Mouse (Mus musculus) kidney, postnatal 36 days (tissue): ENCODE measurements at regions not wholly inside any gene's neighbourhood (a gene's known extent, or its start where the extent isn't known, plus 50 kb on each side); places are given as distances from the start of the nearest gene placed in this dataset.
A peak's percentile ranks its signal among the peaks of the same experiment; 100 is the strongest.

Source experiments
- DNase-seq, 2 experiments: peaks; one replicate each; pipeline ENCODE4 v3.0.0; 2021 to 2022; ENCODE audit warnings: mixed read lengths in 2 of 2

DNA sequence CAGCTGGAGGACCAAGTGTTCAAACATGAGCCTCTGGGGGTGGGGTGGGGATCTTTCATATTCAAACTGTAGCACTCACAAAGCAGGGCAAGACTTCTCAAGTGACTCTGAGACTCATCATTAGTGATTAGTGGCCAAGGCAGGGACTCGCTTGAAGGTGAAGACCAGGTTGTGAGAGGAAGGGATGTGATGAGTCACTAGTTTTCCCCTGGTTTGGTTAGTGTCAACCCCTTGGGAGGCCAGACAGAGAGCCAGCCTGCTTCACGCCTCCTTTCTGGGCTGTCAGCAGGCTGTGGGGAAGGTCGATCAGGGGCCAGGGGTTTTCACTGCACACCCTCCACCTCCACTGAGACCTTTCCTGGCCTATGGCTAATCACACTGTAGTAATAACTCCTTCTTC is 65.2 kb downstream of the Slc30a10 start:
- no peak for DNase-seq

DNA sequence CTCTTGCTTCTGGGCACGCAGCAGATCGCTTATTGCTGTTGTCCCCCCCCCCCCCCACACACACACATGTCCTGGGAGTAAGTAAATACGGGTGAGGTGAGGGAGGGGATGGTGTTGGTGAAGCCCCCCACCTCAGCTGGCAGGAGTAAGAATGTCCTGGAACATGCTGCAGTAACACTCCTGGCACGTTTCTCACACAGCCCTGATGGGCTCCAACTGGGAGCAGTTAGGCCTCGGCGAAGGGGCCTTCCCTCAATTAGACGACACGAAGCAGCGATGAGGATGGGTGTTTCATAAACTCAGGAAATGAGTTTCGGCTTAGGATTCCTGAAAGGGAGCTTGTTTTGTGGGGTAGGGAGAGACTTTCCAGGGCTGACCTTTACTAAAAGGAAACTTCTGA is 69.4 kb downstream of the Slc30a10 start:
- DNase-seq = no peak

DNA sequence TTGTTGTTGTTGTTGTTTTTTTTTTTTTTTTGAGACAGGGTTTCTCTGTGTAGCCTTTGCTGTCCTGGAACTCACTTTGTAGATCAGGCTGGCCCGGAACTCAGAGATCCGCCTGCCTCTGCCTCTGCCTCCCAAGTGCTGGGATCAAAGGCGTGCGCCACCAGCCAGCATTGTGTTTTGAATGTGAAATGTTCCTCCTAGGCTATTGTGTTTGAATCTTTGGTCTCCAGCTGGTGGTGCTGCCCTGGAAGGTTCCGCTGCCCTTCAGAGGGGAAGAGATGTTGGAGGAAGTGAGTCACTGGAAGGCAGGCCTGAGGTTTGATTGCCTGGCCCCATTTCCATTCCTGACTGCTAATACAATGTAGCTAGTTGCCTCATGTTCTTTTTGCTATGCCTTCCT is 78.8 kb downstream of the Slc30a10 start:
- DNase-seq = no peak

DNA sequence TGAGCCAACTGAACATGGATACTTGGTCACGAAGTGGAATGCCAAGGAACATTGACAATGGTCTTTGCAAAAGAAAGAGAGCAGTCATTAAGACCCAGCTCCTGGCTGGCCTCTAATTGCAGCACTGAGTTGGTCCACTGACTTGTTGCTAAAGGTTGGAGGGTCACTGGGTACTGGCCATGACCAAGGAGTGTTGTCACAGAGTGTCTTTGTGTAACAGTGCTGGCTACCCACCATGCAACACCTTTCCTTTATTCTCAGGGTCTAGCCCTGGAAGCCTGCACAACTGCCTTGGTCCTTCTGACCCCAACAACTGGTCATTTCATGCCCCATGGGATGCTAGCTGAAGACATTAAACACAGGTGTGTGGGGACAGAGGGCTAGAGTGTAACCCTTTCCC is 79.5 kb downstream of the Slc30a10 start:
- no peak for DNase-seq

DNA sequence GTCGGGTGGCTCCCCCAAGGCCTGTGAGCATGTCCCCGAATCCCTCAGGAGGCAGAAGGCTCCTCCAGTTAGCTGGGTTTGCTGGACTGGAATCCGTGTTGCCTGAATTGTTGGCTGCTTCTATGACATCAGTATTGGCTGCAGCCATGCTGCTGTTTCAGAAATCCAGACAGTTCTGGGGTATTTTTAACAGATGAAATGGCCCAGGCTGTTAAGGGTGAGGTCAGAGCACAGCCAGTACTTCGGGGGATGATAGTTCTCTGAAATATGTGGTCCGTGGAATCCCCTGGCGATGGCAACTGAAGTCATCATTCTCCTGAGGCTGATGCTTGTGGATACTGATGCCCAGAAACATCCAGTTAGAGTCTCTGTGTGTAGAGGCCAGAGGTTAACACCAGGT is 80.7 kb downstream of the Slc30a10 start:
- DNase-seq = no peak

DNA sequence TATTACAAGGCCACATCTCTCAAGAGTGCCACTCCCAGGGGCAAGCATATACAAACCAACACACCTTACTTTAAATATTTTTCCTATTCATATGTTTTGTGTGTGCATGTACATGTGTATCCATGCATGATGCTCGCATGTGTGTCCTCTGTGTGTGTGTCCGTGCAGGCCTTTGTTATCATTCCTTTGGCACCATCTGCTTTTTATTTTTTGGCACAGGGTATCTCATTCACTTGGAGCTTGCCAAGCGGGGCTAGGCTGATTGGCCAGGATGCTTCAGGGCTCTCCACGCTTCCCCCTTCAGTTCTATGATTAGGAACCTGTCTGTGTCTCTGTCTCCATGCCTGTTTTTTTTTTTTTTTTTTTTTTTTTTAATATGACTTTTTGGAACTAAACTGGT is 82.6 kb downstream of the Slc30a10 start:
- DNase-seq = no peak

DNA sequence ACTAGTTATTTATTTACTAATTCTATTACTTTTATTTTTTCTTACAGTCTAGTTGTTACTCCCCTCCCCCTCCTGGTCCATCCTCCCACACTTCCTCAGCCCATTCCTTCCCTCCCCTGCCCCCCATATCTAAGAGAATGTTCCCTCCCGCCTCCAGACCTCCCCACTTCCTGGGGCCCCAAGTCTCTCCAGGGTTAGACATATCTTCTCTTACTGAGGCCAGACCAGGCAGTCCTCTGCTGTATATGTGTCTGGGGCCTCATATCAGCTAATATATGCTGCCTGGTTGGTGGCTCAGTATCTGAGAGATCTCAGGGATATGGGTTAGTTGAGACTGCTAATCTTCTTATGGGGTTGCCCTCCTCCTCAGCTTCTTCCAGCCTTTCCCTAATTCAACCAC is 84.8 kb downstream of the Slc30a10 start:
- no peak for DNase-seq

DNA sequence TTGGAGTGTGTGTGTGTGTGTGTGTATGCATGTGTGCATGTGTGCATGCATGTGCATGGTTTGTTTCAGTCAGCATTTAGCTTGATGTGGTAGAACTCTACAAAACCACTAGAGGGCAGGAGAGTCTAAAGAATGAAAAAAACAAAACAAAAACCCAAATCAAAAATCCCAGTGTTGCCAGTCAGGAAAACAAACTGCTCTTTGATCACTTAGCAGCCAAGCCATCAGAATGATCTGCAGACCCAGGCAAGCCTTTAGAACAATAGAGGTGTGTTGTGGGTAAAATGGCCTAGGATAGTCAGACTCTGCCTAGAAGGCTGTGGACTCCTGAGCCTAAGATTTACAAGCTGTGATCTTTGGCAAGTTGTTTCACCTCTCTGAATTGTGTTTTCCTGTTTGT is 91.7 kb downstream of the Slc30a10 start:
- DNase-seq = peak in 1 of 2 experiments; percentile 3

DNA sequence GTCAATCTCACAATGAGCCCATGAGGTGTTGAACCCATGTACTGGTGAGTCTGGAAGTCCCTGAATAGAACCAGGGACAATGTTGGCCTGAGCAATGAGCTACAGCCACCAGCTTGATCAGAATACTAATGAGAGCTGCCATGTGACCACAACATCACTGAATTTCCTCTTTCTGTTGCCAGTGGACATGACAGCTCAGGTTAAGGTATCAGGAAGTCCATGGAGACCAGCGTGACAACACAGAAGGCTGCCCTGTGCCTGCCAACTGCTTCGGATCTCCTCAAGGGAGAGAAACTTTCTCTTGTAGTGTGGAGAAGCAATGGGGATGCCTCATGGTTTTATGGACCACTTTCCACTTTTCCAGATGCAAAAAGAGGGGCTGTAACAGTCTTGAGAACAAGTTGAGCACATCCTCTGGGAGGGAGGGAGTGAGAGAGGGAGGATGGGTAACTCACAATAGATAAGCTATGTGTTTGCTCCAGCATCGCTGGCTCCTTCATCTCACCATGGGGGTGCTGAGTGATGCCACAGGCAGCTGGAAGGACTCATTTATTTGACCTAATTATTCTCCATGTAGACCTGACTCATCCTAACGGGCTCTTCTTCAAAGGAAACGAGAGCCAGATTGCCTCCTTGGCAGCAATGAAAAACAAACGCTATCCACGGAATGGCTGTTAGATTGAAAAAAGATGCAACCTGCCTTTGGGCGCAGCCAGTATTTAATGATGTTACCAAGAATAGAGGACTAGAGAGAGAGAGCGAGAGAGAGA is 118.3 kb downstream of the Slc30a10 start:
- no peak for DNase-seq

DNA sequence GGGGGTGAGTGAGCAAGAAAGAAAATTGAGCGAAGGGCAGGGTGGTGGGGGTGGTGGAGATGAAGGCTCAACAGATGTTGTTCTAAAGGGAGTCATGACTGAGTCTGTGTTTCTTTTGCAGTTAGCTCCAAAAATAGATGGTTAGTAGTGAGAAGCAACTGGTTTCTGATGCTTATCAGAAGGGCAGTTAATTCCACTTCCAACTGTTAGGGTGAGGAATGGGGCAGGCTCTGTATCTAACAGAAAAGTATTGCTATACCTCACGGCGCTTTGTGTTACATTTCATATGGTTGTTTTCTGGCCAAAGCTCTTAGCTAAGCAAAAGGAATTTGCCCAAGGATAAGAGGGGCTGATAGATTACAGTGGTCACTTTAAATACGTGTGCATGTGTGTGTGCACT is 120.3 kb downstream of the Slc30a10 start:
- no peak for DNase-seq

DNA sequence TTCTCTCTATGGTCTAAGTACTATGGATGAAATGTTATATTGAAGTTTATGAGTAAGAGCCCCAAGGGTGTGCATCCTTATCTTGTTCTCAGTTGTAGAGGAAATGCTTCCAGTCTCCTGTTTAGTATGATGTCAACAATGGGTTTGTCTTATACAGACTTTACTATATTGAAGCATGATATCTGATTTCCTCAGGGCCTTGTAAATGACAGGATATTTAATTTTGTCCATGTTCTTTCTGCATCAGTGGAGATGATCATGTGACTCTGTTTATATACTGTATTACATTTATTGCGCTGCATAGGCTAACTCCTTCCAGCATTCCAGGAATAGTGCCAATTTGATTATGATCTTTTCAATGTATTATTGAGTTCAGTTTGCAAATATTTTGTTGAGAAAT is 125.2 kb downstream of the Slc30a10 start:
- no peak for DNase-seq

DNA sequence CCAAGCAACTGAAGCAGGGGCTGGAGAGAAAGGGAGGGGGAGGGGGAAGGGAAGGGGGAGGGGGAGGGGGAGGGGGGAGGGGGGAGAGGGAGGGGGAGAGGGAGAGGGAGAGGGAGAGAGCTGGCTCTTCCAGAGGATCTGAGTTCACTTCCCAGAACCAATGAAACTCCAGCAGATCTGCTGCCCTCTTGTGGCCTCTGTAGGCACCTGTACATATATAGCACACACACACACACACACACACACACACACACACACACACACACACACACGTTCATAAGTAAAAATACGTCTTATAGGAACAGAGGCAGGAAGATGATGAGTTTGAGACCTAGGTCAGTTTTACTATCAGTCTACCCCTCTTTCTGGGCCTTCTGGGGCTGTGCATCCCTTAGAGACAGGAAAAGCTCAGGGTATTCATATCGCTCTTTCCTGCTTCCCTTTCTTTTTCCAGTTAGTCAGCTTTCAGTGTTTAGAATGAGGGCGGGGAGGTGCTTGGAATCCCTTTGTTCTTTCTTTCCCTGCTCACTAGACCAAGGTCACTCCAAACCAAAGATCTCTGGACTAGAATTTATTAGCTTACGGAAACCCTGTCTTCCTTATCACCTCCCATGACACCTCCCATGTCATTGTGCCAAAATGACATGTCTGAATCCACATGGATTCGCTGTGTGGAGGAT is 130.7 kb downstream of the Slc30a10 start:
- no peak for DNase-seq

DNA sequence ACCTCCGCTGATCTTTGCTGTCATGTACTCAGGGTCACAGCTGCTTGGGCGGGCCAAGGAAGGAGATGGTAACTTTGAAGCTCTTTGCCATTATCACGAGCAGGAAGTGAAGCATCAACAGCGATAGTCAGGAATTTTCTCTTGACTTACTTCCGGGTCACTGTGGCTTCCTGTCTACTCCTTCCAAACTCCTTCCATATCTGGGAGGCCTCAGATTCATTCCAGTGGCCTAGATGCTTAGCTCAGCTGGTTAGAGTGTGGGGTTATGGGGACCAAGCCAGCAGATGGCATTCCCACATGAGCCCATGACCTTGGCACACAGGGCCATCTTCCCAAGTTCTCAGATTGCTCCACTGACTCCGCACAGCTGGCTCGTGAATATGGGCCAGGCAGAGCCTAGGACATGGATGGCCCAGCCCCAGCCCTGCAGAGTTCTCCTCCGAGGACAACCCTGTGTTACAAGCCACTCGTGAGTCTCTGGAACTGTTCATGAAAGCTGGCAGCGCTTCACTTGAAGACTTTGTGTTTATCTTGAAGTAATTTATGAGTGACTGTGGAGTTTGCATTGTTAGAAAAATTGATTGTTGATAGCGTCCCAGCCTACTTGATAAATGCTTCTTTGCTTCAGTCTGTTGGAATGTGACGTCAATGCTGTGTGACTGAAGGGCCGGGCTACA is 133.2 kb downstream of the Slc30a10 start:
- DNase-seq = peak; percentile 5 to 6

DNA sequence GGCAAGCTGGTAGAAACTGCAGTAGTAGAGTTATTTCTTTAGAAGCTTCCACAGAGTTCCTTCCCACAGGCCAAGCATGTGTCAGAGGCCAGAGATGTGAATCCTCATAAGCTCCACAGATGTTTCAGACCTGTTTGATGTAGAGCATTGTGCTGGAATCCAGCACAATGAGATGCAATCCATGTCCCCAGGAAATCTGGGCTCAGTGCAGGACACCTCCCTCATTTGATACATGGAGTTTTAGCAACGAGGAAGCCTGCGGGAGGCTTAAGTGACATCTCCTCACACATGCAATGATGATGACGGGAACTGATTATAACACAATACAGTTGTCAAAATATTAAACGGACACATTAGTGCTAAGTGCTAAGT is 133.7 kb downstream of the Slc30a10 start:
- DNase-seq = no peak

DNA sequence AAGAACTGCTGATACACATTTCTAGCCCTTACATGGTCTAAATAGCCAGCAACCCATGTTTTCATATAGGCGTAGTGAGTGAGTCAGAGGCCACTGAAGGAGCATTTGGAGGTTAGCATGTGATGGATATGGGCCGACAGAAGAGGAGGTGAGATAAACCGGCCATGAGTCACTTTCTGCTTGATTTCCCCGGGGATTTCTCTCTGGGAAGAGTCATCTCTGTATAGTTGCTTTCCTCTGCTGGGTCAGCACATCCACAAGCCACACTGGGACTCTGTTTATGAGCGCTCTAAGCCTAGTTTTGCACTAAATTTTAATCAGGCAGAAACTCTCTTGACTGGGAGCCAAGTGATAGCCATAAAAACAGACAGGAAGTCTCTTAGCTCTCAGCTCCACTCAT is 142.2 kb downstream of the Slc30a10 start:
- no peak for DNase-seq

DNA sequence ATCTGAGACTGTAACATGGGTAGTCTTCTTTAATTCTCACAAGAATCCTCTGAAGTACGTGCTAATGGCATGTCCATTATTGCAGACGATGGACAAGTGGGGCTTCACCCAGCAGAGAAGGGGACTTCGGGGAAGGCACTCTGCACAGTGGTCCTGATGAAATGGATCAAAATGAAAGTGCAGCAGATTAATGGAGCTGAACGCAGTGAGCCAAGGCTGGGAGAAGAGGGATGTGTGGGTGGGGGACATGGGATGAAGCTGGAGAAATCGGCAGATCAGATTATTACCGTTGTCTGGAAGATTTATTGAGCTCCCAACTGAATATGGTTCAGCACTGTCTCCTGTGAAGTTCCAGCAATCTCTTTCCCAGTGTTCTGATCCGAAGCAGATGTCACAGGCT is 143.9 kb downstream of the Slc30a10 start:
- DNase-seq = no peak

DNA sequence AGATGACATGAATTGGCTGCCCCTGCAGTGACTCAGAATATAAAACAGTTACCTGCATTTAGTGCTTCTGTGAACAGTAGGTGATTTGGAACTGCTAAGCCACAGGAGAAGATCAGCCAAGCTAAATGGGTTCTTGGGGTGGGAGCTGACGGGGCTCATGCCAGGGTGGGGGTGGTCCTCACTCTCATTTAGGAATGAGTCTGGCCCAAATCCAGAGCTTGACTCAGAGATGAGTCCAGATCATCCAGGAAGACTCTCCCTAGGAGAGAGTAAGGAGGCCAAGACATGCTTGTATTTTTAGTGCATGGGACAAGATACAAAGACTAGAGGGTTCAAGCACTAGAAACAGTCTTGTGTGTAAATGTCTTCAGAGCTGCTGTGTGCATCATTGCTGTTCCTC is 146.5 kb downstream of the Slc30a10 start:
- no peak for DNase-seq

DNA sequence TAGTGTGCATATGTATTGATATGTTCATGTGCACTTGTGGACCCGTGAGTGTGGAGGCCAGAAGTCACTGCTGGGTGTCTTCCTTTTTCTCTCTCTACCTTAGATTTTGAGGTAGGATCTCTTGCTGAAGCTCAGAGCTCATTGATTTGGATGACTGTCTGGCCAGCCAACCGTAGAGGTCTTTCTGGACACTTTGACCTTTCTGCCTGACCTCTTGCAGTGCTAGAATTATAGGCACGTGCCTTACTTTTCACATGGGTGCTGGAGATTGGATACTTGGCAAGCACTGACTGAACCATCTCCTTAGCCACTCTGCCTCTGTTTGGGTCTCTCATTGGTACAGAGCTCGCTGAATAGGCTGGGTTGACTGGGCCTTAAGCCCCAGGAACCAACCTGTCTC is 151.3 kb downstream of the Slc30a10 start:
- peak in 1 of 2 experiments; percentile 4 for DNase-seq

DNA sequence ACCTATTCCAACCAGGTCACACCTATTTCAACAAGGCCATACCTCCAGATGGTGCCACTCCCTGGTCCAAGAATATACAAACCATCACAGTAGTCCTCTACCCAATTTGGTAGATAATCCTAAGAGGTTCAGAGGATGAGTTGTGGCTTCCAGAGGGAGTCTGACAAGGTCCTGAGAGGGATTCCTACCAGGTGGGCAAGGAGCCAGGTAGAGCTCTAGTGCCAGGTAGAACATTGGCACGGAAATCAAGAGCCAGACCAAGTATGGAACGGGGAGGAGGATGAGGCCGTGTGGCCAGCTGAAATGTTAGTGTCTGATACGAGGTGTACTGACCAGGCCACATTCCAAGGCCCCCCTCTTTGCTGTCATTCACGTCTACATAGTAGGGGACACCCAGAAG is 153.0 kb downstream of the Slc30a10 start:
- peak in 1 of 2 experiments; percentile 29 for DNase-seq

DNA sequence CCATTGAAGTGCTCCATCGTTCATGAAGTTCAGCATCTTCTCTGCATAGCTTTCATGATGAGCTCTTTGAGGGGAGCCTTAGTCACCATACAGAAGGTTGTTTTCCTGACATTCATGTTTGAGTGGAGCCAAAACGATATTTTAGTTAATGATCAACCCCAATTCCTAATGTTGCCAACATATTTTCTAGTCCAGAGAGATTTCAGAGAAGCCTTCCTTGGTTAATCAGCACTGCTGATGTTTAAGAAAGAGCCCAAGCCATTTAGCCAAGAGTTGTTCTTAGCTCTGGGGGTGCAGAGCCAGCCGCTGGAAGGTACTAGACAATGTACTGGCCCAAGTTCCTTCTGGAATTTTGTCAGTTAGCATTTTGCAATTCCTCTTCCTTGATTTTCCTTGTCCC is 153.8 kb downstream of the Slc30a10 start:
- peak in 1 of 2 experiments; percentile 5 for DNase-seq

DNA sequence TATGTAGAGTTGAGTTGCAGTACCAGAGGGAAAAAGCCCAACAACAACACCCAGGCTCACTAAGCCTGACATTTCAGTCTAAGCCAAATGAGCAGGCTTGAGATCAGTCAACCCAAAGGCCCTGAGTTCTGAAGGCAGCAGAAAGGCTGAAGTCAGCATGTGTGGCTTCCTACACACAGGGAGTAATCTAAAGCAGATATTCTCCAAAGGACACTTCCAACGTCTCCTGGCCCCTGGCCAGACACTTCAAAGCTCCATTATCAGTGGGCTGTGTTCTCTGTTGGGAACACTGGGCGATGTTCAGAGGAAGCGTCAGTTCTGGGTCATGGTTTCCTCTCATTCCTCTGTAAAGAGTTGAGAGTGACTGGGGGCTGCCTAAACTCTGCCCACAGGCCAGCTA is 155.9 kb downstream of the Slc30a10 start:
- DNase-seq = no peak

DNA sequence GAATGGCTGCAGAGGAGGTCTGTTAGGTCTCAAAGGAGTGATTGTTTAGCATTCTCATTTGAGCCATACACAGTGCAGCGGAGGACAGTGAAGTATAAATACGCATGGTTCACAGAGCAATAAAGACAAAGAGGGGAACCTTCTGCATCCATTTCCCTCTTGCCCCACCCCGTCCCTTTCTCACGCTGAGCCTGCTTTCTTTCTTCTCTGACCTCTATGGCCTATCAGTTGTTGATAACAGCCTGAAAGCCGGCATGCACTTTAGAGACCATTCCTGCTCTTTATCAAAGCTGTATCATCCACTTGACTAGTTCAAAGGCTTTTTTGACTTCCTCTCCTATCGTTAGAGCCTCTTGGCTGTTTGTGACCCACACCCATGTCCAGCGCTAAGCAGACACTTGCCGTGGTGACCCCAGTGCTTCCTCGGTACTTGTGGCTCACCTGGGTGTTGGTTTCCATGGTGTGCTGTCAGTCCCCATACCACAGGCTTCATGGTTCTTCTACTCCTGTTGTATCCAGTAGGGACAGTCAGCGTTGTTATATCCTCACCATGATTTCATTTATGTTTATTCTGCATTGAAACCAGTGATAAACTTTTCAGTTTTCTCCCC is 161.3 kb downstream of the Slc30a10 start:
- DNase-seq = no peak

DNA sequence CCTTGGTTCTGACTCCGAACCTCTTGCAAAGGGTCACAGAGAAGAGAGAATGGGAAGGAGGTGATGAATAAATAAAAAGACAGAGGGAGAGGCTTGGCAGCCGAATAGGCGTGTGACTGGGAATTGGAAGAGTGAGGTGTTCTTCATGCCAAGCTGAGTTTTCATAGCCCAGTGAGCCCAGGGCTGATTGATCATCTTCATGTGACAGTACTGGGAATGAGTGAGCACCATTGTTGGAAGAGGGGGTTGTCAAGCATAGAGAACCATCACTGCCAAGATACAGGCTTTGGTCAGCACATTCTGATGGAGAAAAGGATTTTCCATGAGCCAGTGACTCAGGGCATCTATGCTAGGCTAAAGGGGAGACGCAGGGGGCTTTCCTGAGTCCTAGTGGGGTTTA is 163.0 kb downstream of the Slc30a10 start:
- no peak for DNase-seq

DNA sequence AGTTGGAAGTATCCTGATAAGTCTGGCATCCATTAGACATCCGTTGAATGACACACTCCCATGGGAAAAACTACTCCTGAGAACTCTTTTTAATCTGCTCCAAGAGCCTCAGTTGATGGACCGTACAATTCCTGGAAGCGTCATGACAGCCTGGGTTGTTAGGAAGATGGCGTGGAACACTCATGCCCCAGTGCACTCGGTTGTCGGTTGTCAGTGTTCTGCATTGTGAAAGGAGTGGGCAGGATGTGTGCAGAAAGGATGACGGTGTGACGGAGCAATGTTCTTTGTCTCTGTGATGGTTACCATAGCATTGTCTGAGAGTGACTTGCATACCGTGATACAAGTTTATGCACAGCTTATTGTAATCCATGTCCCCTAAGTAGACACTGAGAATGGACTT is 164.4 kb downstream of the Slc30a10 start:
- no peak for DNase-seq
